Mouse (Mus musculus) T-helper 2 cell (primary cell): ENCODE data around the gene Pde1c.

Source experiments
- in situ Hi-C: fragments of 300-600 bp; cut with MboI, MseI; formaldehyde crosslinking; loops from one replicate; pipeline ENCODE4 v1.15.1; 2025; ENCODE audit warnings: high pct_unique_total_duplicates

Pde1c gene

DNA sequence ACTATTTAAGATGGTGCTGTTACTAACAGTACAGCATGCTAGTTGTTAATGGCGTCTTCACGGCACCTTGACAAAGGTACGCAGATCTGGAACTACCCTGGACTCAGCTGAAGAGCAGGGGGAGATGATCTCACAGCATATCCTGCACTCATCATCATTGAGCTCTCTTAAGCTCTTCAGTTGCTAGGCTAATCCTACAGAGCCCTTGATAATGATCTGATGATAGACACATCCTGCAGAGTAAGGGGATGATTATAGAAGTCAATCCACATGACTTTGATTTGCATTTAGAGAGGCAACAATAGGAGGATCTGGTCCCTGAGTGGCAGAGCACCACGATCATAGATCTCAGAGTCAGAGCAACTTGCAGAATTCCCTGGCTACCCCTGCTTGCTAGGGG lies 236.8 kb downstream of the Pde1c start:
- in situ Hi-C loops: no loop called here

DNA sequence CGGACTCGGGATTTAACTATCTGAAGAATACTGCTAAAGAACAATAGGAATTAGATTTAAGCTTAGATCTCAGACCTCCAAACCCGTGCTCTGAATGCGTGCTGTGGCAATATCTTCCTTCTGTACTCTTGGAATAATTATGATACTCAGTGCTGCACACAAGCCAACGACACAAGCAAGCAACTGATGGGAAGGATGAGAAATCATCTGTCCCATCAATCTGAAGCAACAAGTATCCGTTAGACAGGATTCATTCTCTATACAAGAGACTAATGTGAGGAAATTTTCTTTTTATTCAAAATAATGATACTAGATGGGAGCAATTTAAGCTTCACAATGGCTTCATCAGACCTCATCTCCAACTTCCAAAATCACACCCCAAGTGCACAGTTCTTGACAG lies 237.5 kb downstream of the Pde1c start:
- in situ Hi-C loops: no loop called here

DNA sequence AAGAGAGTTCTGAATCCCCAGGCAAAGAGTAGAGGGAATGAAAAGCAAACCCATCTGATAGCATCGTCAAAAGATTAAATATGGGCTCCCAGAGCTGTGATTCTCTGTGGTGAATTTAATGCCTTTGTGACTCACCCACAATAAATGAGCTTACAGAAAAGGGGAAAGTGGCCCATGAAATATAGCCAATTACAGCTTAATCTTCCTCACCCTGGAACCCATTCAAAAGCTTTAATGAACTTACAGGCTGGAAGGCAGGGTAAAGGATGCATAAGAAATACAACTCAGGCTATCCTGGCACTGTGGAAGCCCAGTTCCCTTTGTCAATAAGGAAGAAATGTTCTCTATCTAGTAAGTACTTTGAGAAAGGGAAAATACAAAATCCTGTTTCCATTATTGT lies 240.8 kb downstream of the Pde1c start:
- in situ Hi-C loops: no loop called here

DNA sequence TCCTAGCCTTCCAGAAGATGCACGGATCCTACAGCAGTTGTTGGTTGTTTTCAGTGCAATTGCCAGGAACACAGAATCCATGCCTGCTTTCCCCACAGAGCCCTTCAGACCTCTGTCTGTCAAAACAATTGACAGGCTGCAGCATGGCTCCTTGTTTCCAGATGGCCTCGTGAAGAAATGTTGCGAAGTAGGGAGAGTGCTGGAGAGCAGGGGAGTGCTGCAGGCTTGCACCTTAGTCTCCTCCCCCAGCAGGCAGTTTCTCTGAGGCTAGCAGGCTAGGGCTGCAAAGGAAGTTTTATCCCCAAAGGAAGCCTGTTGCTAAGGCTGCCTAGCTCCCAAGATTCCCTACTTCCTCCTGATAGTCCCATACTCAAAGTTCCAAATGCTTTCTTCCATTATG lies 246.1 kb downstream of the Pde1c start:
- in situ Hi-C loops: no loop called here

DNA sequence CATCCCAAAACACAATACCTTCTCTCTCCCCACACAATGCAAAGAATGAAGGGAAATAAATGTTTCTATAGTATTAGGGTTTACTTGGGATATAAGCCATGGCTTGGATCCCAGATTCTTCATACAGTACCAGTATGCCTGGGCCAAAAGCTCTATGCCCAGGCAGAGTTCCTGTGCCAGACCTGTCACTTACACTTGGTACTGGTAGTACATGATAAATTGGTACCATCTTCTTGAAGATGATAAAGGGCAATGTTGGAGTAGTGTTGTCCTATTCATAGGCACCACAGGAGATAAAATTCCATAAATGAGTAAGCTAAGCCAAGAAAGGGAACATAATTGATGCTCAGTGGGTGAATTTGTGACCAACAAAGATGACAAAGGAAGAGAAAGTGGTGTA lies 258.6 kb downstream of the Pde1c start:
- in situ Hi-C loops: no loop called here

DNA sequence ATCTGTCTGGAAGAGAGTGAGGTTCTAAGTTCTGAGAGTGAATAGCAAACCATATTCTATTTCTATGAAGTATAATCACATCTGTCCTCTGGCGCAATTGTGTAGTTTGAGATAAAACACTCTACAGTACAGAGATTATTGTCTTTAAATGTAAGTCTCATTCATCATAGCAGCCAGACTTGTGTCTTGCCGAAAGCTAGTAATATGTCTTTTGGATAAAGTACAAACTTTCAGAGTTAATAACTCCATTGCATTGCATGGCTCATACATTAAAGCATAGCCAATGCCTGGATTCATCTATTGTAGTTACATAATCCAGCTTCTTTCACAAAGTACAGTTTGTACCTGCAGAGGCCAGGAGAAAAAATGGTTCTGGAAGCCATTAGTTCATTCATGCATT lies 262.8 kb downstream of the Pde1c start:
- in situ Hi-C loops: no loop called here

DNA sequence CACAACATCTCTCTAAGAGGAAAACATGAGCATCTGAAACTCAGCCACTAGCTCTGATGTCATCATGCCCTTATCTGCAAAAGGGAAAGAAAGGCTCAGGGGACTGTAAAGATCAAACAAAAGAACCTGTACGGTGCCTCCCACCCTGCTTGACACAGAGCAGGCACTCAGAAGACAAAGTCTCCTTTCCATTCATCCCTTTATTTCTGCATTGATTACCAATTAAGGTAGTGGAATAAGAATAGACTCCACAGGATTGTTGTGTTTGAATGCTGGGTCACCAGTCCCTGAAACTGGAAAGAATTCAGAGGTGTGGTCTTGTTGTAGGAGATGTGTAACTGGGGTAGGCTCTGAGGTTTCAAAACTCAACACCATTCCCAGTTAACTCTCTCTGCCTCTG lies 276.7 kb downstream of the Pde1c start:
- in situ Hi-C loops: no loop called here

DNA sequence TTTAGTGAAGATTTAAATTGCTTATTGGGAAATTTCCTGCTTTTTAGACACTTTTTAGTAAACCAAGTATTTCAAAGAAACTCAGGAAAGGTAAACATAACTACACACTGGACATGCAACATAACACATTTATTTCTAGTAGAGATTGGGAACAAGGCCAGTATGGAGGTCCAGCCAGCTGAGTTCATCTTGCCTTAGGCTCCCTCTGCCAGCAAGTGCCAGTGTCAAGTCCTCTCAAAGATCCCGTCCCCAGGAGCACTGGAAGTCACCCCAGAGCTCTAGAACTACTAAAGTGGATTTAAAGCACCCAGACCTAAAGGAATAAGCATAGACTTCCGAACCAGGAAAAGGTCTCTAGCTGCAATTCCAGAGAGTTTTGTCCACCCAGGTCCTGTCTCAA lies 279.6 kb downstream of the Pde1c start:
- in situ Hi-C loops: no loop called here

DNA sequence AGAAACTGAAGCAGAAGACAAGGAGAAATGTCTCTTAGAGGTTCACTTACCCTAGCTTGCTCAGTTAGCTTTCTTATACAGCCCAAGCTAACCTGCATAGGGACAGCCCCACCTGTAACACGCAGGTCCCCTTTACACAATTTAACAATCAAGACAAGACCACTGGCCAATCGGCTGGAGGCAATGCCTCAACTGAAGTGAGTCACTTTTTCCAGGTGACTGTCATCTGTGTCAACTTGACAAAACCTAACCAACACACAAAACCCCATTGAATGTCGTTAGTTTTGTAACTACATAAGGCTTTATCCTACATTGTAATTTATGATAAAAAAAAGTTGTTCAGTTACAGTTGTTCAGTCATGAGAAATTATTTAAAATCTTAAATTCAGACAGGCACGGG lies 284.1 kb downstream of the Pde1c start:
- in situ Hi-C loops: no loop called here

DNA sequence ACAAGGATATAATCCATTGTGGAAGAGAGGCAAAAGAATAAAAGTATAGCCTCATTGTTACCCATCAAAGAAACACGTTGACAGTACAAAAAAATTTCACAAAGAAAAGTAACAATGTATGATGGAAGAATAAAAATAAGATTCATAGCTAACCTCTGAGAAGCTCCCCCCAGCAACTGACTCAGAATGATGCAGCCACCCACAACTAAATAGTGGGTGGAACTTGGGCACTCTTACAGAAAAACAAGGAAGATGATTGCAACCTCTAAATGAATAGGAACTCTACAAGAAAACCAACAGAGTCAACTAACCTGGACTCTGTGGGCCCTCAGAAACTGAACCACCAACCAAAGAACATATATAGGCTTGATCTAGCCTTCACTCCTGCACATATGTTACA lies 293.4 kb downstream of the Pde1c start:
- in situ Hi-C loops: no loop called here

DNA sequence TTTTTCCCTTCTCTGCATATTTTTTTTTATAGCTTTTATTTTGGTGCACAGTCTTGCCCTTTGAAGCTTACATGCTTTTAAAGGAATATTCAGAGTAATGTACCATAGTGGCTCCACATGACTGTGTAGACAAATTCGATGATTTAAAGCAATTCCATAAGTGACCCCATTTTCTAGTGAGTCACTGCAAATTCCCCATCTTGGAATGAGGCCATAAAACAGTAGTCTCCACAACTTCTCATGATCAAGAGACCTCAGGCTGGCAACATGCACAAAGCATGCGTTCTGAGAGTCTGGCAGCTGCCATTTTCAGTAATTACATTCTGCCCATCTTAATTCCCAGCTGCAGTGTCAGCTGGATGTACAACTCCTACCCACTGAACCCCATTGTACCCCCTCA lies 297.2 kb downstream of the Pde1c start:
- in situ Hi-C loops: no loop called here

DNA sequence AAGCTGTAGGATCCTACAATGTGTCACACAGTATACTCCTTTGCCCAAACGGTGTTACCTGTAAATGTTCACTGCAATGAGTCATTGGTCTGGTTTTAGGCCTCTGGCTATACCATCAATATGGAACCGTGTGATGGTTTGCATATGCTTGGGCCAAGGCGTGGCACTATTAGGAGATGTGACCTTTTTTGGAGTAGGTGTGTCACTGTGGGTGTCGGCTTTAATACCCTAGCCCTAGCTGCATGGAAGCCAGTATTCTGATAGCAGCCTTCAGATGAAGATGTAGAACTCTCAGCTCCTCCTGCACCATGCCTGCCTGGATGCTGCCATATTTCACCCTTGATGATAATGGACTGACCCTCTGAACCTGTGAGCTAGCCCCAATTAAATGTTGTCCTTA lies 304.4 kb downstream of the Pde1c start:
- in situ Hi-C loops: no loop called here

DNA sequence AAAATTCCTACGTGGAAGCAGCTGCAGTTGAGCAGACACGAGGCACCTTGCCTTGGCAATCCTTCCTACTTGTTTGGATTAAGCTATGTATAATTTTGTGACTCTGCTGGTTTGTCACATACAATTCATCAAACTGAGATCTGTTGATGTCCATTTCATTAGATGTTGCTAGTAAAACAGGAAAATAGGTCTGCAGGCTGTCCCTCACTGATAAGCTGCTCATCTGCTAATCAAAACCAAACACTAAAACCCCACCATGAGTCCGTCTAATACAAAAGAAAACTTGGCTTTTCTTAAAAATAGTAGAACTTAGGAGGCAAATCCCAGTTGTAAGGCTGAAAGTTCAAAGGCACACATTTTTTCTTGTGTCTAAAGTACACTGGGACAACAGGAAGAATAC lies 308.8 kb downstream of the Pde1c start:
- in situ Hi-C loops: no loop called here

DNA sequence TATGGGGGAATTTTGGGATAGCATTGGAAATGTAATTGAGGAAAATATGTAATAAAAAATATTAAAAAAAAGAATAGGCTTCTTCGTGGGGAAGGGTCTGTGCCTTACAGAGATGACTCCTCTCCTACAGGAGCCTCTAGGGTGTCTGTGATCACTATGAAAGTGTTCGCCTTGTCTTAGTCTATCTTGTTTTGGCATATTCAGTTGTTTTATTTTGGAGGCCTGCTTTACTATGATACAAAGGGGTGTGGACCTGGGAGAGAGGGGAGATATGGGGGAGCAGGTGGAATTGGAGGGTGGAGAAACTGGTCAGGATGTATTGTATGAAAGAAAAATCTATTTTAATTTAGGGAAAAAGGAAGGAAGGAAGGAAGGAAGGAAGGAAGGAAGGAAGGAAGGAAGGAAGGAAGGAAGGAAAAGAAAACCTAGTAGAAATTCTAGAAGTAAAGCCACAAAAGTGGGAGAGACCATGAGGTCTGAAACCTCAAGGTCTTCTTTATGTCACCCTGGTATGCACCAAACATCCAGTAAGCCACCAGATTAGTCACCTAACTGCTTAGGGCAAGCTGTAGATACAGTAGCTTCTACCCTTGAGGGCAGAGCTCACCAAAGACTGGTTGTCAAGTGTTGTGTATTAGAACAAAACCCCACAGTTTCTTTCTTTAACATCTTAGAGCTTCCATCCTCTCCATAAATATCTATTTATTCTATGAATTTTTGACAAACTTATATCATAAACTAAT lies 311.2 kb downstream of the Pde1c start:
- in situ Hi-C loops: no loop called here

DNA sequence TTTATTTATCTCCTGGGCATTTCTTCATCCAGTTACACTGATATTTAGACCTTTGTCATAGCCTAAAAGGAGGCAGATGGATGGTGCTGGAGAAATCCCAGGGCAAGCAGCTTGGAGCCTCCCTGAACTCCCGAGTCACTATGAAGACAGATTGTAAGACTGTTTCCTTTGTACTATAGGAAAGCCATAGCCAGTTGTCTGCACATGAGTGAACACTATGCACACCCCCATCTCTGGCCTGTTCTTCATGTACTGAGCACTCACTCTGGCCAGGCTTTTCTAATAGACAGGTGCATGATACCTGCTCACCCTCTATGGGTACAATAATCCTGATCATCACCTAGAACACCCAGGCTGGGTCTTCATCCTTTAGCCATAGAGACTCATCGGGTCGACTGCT lies 318.8 kb downstream of the Pde1c start:
- in situ Hi-C loops: no loop called here

DNA sequence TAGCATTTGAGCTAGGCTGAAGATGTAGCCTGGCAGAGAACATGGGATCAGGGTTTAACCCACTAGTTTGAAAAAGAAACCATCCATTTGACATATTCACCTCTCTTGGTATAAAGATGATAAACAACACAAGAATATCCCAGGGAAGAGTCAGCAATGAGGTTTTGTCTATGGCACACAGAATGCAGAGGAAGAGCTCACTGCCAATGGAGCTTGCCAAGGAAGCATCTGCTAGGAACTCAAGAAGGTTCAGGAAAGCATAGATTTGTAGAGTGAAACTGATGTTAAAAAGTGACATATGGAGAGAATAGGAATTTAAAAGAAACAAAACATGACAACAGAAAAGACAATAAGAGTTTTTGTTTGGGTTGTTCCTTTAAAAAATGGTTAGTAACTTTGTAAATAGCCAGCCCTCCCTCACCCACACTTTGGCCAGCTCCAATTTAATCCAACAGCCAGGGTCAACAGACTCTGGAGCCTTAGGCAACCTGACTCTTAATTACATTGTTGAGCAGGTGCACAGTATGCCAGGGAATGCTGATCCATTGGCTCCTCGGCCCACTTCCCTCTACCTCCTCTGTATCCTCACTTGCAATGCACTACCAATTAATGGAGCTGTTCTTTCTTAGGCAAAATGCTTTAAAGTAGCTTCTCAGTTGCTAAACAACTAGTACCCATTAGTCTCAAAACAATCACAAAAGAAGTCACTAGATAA lies 377.3 kb downstream of the Pde1c start:
- in situ Hi-C loops: no loop called here

DNA sequence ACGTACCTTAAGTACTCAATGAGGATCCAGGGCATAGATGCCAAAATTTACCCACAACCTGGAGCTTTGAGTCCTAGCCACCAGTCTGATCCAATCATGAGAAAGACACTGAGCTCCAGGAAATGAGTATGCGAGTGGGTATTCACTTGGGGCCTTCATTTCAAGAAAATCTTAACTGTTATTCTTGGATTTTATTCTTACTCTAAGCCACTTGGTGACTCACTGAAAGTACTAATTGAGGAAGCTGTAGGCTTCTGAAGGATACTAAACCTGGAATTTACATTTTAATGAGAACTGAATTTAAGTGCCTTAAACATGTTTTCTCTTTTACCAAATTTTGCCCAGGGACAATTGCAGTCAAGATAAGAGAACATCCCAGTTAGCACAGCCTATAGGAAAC lies 392.4 kb downstream of the Pde1c start:
- in situ Hi-C loops: no loop called here

DNA sequence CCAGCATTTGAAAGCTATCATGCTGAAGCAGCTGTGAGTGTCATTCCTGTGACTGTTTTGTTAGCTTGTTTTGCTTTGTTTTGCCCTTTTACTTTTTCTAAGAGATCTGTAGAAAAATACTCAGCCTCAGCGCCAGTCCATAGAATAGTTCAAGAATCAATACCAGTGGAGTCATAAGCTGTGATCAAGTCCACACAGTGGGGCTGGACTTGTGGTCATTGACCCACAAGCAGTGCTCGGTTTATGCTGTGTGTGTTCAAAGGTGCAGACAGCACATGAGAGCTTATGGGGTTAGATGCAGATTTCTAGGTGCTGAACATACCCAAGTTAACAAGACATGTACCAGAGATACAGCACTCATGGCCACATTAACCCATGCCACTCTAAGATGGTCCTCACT lies 396.7 kb downstream of the Pde1c start:
- in situ Hi-C loops: no loop called here

DNA sequence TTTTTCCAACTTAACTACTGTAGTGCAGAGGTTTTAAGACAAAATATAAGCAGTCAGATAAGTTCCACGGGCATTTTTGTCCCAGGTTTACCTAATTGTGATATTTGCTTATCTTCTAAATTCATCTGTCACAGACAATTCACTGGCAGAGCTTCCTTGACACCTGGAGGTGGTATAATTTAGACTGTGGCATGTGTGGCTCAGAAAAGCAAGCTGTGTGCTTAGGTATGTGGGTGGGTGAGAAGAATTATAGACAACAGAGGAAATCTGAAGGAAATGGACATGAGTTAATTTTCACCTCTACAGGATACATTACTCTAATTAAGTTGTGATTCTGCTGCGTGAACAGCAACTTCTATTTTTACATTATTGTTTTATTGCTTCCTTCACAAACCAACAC lies 400.2 kb downstream of the Pde1c start:
- in situ Hi-C loops: no loop called here

DNA sequence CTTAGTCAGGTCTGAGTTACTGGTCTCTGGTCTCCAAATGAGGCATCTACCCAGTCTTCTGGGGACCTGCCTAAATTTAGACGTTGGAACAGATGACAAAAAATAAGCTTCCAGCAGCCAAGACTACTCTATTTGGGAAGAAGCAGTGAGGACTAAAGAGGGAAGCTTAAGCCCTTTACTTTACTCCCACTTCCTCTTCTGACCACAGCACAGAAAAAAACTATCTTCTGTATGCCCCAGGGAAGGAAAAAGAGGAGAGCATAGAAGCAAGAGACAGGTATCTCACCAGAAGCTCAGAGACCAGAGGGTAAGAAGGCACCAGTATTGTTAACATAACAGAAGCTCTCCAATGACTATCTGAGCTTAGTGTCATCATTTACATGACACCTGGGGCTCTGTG lies 410.7 kb downstream of the Pde1c start:
- in situ Hi-C loops: no loop called here

DNA sequence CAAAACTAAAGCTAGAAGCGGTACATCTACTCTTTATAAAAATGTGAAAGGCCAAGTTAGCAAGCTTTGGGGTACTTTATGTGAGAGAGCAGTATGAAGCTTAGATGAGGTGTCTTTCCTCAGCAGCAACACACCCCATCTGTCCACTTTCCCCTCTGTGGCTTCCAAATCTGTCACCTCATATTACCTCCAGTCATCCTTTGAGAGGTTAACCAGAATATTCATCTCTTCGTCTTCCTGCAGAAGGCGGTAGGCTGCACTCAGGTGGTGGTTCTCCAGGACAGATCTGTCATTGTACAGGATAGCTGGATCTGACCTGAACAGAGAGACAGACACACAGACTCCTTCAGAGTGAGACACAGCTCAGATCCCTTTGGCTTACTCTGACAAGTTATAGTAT lies 412.1 kb downstream of the Pde1c start:
- in situ Hi-C loops: no loop called here

DNA sequence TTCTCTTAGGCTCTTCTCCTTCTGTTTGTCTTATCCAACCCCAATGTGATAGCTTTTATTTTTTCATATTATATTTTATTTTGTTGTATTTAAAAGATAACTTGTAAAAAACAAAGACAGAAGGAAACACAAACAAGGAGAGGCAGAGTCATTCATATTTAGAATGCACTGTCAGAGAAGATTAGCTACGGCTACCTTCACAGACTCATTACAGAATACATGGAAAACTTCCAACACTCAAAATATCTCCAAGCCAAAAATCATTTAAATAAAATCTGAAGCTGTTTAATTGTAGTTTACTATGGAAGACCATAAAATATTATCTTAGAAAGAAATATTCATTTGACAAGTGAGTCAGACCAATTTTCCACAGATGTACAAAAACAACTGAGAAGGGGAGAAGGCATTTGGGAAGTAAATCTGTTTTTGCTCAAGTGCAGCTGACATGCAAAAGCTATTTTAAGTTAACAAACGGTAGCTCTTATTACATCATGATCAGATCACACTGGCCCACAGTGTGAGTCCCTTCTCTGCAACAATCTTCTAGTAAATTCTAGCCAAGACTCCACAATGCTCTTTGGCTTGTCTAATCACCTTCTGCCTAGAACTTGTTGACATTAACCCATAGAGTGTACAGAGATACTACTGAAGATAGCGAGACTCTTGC lies 438.3 kb downstream of the Pde1c start:
- in situ Hi-C loops: no loop called here

DNA sequence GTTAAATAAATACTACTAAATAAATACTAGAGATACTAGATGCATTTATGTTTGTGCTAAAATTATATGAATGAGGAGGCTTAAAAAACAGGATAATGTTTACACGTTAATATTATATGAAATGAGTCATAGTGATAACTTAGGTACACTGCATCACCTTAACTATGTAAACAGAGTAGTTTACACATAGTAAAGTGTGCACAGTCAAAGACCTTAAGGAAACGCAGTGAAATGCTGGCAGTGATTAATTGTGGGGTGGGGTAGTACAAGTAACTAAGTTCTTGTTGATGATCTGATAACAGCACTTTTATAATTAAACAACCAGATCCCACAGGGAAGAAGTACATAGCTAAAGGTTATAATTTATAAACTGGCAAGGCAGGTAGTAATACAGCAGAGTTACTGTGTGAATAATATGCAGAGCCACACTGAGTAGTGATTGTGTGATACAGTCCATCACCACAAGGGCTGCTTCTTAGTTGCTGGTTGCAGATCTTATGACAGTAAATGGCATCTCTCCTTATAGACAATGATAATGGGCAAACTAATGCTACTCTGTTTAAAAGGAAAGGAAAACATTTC lies 469.3 kb downstream of the Pde1c start:
- in situ Hi-C loops: loop anchor here (10.0 kb wide), 1 partner anchor 875 kb away; the partner anchor contains the start of gene Vmn1r5
